Mouse (Mus musculus) B cell, adult (primary cell): Measurements from ENCODE around the gene Megf6. TPM values are rescaled to one million over a fixed set of nuclear protein-coding genes. Genes with fewer than 3 reads are reported as not detected.

Experiments used
- total RNA-seq: library from RNA; stranded (reverse); gene quantifications from 4 replicates; pipeline ENCODE4 v1.2.4, GENCODE M21; 2023; ENCODE audit not compliant: inconsistent age

The Megf6 gene
- not detected in 4 replicates for total RNA-seq

GRCm38 (mm10) chr4:154170506-154171150, at the start of gene Megf6:
Gene Megf6 (plus strand): TSS chr4:154170730.

GRCm38 (mm10) chr4:154140182-154140212, 30.5 kb upstream of the Megf6 start, which contains the start of gene Trp73:
Gene Trp73 (minus strand): TSS chr4:154140208.

GRCm38 (mm10) chr4:154142211-154143040, 28.1 kb upstream of the Megf6 start, which contains the start of gene Wrap73:
Gene Wrap73 (plus strand): TSS chr4:154142372.

GRCm38 (mm10) chr4:154160538-154161390, 9.8 kb upstream of the Megf6 start, which contains the start of gene Tprgl:
Gene Tprgl (minus strand): TSS chr4:154160666.

GRCm38 (mm10) chr4:154301466-154301881, 130.9 kb downstream of the Megf6 start, which contains the start of gene Arhgef16:
Gene Arhgef16 (minus strand): TSS chr4:154301676.

Other genes with a start within 250 kb of the Megf6 start
- 14.5 to 24.7 TPM (median 21.5 TPM) in 4 replicates for gene A430005L14Rik, start 213.5 kb upstream of the Megf6 start, total RNA-seq
- 21.7 to 25.0 TPM (median 21.8 TPM) in 4 replicates for gene Dffb, start 195.6 kb upstream of the Megf6 start, total RNA-seq
- gene Cep104, start 195.5 kb upstream of the Megf6 start, total RNA-seq = 21.9 to 31.0 TPM (median 22.8 TPM) in 4 replicates
- 67.0 to 79.5 TPM (median 75.2 TPM) in 4 replicates for gene Lrrc47, start 159.0 kb upstream of the Megf6 start, total RNA-seq
- not detected in 4 replicates for gene Smim1, start 144.5 kb upstream of the Megf6 start, total RNA-seq
- not detected in 4 replicates for gene Ccdc27, start 128.1 kb upstream of the Megf6 start, total RNA-seq
- not detected in 4 replicates for gene Trp73, start 30.5 kb upstream of the Megf6 start, total RNA-seq
- 14.8 to 25.0 TPM (median 18.3 TPM) in 4 replicates for gene Wrap73, start 28.4 kb upstream of the Megf6 start, total RNA-seq
- 113 to 127 TPM (median 116 TPM) in 4 replicates for gene Tprgl, start 10.1 kb upstream of the Megf6 start, total RNA-seq
- gene Arhgef16, start 130.9 kb downstream of the Megf6 start, total RNA-seq = not detected in 4 replicates
- gene B230104I21Rik, start 165.4 kb downstream of the Megf6 start, total RNA-seq = not detected in 4 replicates